8 mouse cellular contexts compared by ENCODE assay signal in the genomic region with DNA sequence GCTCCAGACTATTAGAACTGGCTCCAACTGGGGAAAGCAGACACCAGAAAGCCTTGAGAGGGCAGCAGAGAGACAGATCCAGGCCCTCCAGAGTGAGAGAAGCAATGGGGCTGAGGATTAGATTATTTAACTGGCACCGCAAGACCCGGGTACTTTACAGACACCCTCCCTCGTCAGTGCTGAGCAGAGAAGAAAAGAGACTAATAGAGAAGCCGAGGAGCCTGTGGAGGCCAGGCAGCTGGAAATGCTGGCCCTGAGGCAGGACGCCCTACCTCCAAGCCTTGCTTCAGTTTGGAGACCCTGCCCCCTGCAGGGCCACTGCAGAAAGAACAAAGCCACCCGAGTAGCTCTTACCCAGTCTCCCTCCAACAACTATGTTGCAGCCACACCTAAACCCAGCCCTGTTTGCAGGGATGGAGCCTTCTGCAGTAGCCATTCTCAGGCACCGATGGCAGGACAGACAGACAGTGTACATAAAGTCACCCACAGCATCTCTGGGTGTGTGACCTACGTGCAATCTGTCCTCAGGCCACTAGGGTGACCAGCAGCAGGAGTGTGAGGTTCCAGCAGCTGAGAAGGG.
DNase-seq lines count a peak whose midpoint lies in the region; ATAC-seq and TF ChIP-seq lines count a peak whose summit lies in the region.

No protein-coding gene starts in this region.

- no peak overlapping the region; the same call in 1 of the 2 replicates for H3K4me2 ChIP-seq in stomach, postnatal 0 days (replicated peaks; ENCODE audit: low read depth)

- WGBS in stomach, postnatal 0 days: 34% methylated on average over 8 of the region's 8 CpGs

- H3K4me1 ChIP-seq in stomach, postnatal 0 days (replicated peaks; ENCODE audit: control insufficient read depth, insufficient read depth): no peaks in the 10 kb centered on the region

- H3K27ac ChIP-seq in stomach, postnatal 0 days (replicated peaks): no peak overlapping the region

- TF ChIP-seq CTCF in stomach, postnatal 0 days (IDR thresholded peaks at IDR 0.05; ENCODE audit: low read depth): peak; percentile 62

- H3K27me3 ChIP-seq in stomach, postnatal 0 days (ENCODE audit: control insufficient read depth, insufficient read depth, low read length): no peaks in the 10 kb centered on the region

- H3K9ac ChIP-seq in stomach, postnatal 0 days (ENCODE audit: low read length): no peak overlapping the region

- no peak for TF ChIP-seq EP300 in stomach, postnatal 0 days (optimal IDR thresholded peaks at IDR 0.05)

- H3K4me3 ChIP-seq in stomach, postnatal 0 days (ENCODE audit: low read depth, low read length): no peak overlapping the region

- ATAC-seq in megakaryocyte progenitor cell, adult 5-6 weeks (replicated peaks; ENCODE audit: poor library complexity): peak; percentile 65
- ATAC-seq in stomach, postnatal 0 days (ENCODE audit: low FRiP score, low TSS enrichment): peak; percentile 25; the same call in 1 of the 2 replicates
- ATAC-seq in erythroid progenitor cell, adult 5-6 weeks (replicated peaks; ENCODE audit: low FRiP score, poor library complexity, severe bottlenecking): no peak

- intact Hi-C loops in left cerebral cortex, postnatal 25 days (cut with DNase I): no loop called here
- intact Hi-C loops in left cerebral cortex, postnatal 10 days (cut with DNase I): no loop called here

- H3K36me3 ChIP-seq in stomach, postnatal 0 days (ENCODE audit: control insufficient read depth, insufficient read depth, low read length): no peaks in the 10 kb centered on the region

- no peaks in the 10 kb centered on the region for H3K9me3 ChIP-seq in stomach, postnatal 0 days (ENCODE audit: control insufficient read depth, low read length)

- peak; percentile 13 to 38 for DNase-seq in left cerebral cortex, postnatal 25 days (ENCODE audit: low spot score in 2 of 2)
- no peak for DNase-seq in left cerebral cortex, postnatal 10 days (ENCODE audit: extremely low spot score in 1 of 2, low spot score in 2 of 2)
- peak; percentile 7 for DNase-seq in c-Kit-positive CD71-negative TER-119-negative erythroid progenitor cells, embryonic 14.5 days (ENCODE audit: low read depth)
- peak; percentile 14 to 31 for DNase-seq in frontal cortex, postnatal 14 days (ENCODE audit: low spot score in 2 of 2)
- peak; percentile 12 to 48 for DNase-seq in kidney, postnatal 36 days
- DNase-seq in stomach, postnatal 0 days (ENCODE audit: low spot score): peak; percentile 48

Comparison
In these comparisons a context has a peak if more than half of its experiments do, and no peak if none do; other contexts are left out.
1. DNase-seq: peak in left cerebral cortex, postnatal 25 days (2 of 2), c-Kit-positive CD71-negative TER-119-negative erythroid progenitor cells, embryonic 14.5 days (single experiment), frontal cortex, postnatal 14 days (2 of 2), kidney, postnatal 36 days (2 of 2) and stomach, postnatal 0 days (single experiment); none in left cerebral cortex, postnatal 10 days (0 of 2).